Mouse (Mus musculus) limb, embryonic 11.5 days (tissue): ENCODE data around the gene Coq9. TPM values are rescaled to one million over a fixed set of nuclear protein-coding genes. Genes with fewer than 3 reads are reported as not detected.

Experiments
- ATAC-seq: fragments of 200-750 bp; cut with Nextera tagmentation; 2 replicates; pipeline ENCODE4 v1.8.0; 2017; ENCODE audit warnings: low read depth; ENCODE audit not compliant: insufficient number of reproducible peaks, low FRiP score, low TSS enrichment
- DNase-seq: peaks from one replicate; pipeline ENCODE4 v3.0.0-alpha.2; 2015; ENCODE audit warnings: low spot score
- H3K27ac ChIP-seq: fragments of 300-500 bp; sonication (generic); replicated peaks from 2 replicates; pipeline ENCODE4 v1.5.1; 2014; ENCODE audit warnings: low read depth, mild to moderate bottlenecking, low read length
- H3K27me3 ChIP-seq: fragments of 300-500 bp; sonication (generic); 2 replicates; pipeline ENCODE4 v1.6.1; 2014; ENCODE audit warnings: mild to moderate bottlenecking, low read length, mixed read lengths; ENCODE audit not compliant: control insufficient read depth, insufficient read depth
- H3K36me3 ChIP-seq: fragments of 300-500 bp; sonication (generic); 2 replicates; pipeline ENCODE4 v1.6.1; 2014; ENCODE audit warnings: mild to moderate bottlenecking, low read length, moderate library complexity, mixed read lengths; ENCODE audit not compliant: control insufficient read depth, insufficient read depth
- H3K4me1 ChIP-seq: fragments of 300-500 bp; sonication (generic); 2 replicates; pipeline ENCODE4 v1.6.1; 2014; ENCODE audit warnings: low read length, mixed read lengths; ENCODE audit not compliant: control insufficient read depth, insufficient read depth
- H3K4me2 ChIP-seq: fragments of 300-500 bp; sonication (generic); 2 replicates; pipeline ENCODE4 v1.6.1; 2014; ENCODE audit warnings: low read depth, mild to moderate bottlenecking, moderate library complexity; ENCODE audit not compliant: severe bottlenecking
- H3K4me3 ChIP-seq: fragments of 300-500 bp; sonication (generic); 2 replicates; pipeline ENCODE4 v1.5.1; 2014; ENCODE audit warnings: low read depth, low read length
- H3K9ac ChIP-seq: fragments of 300-500 bp; sonication (generic); 2 replicates; pipeline ENCODE4 v1.6.1; 2014; ENCODE audit warnings: mild to moderate bottlenecking, low read length
- H3K9me3 ChIP-seq: fragments of 300-500 bp; sonication (generic); 2 replicates; pipeline ENCODE4 v1.6.1; 2016; ENCODE audit warnings: low read length; ENCODE audit not compliant: control insufficient read depth
- WGBS: fragments of 180-500 bp; shearing (Covaris S2); extraction: QIAGEN DNeasy Blood & Tissue Kit; methylation state at CpG from one replicate; pipeline ENCODE4 v1.1.7; 2014; 5-methylcytosine and 5-hydroxymethylcytosine counted together
- polyA plus RNA-seq: library from polyadenylated mRNA; unstranded; fragments of >200 nt; fragmentation: Nextera tagmentation; extraction: Ambion mirVana; gene quantifications from 2 replicates; pipeline ENCODE4 v1.2.1, GENCODE M21; 2014

The Coq9 gene
- polyA plus RNA-seq, 1 experiment from 2014 or later: 64.0 TPM

GRCm38 (mm10) chr8:94866921-94867320 lies 28.8 kb downstream of the Coq9 start:
- H3K9me3 ChIP-seq: no peaks in the 10 kb centered on the region
- DNase-seq (no peak), ATAC-seq (no peak)
- H3K27me3 ChIP-seq: no peaks in the 10 kb centered on the region
- no peak overlapping the region for H3K27ac ChIP-seq
- 84% methylated on average over 9 of the region's 9 CpGs for WGBS
- H3K4me1 ChIP-seq: peaks cover 13% of the 10 kb centered on the region
- H3K4me3 ChIP-seq: no peak overlapping the region
- peaks cover 3% of the 10 kb centered on the region for H3K36me3 ChIP-seq
- H3K9ac ChIP-seq: no peak overlapping the region
- H3K4me2 ChIP-seq: no peak overlapping the region

- Histone ChIP-seq H3K4me1 (peaks cover 21% of the 10 kb centered on the region), H3K9ac (no peak overlapping the region), H3K36me3 (no peaks in the 10 kb centered on the region), H3K4me2 (no peak overlapping the region), H3K27me3 (no peaks in the 10 kb centered on the region), H3K4me3 (no peak overlapping the region), H3K27ac (no peak overlapping the region), H3K9me3 (no peaks in the 10 kb centered on the region)
- WGBS: 61% methylated on average over 7 of the region's 7 CpGs
- ATAC-seq (no peak), DNase-seq (no peak)
Measured at GRCm38 (mm10) chr8:94869146-94869545, 31.0 kb downstream of the Coq9 start.

GRCm38 (mm10) chr8:94870003-94870402 lies 31.9 kb downstream of the Coq9 start:
- H3K9ac ChIP-seq: peak overlapping the region; percentile 18; the same call in 1 of the 2 replicates
- no peak overlapping the region for H3K4me2 ChIP-seq
- no peak overlapping the region for H3K27ac ChIP-seq
- H3K9me3 ChIP-seq: no peaks in the 10 kb centered on the region
- H3K4me1 ChIP-seq: peaks cover 28% of the 10 kb centered on the region
- ATAC-seq (no peak), DNase-seq (no peak)
- 27% methylated on average over 4 of the region's 4 CpGs for WGBS
- no peaks in the 10 kb centered on the region for H3K36me3 ChIP-seq
- H3K4me3 ChIP-seq: no peak overlapping the region
- 0 out of 2 replicates have a peak, but pooled peaks cover 1% of the 10 kb centered on the region for H3K27me3 ChIP-seq

GRCm38 (mm10) chr8:94870474-94871107 lies 32.5 kb downstream of the Coq9 start:
- H3K4me1 ChIP-seq: peaks cover 33% of the 10 kb centered on the region
- ATAC-seq: peak; percentile 6; the same call in 1 of the 2 replicates

GRCm38 (mm10) chr8:94871108-94871894 lies 33.2 kb downstream of the Coq9 start:
- Histone ChIP-seq H3K27me3 (0 out of 2 replicates have a peak, but pooled peaks cover 2% of the 10 kb centered on the region), H3K27ac (no peak overlapping the region; the same call in 1 of the 2 replicates), H3K4me1 (peaks cover 33% of the 10 kb centered on the region), H3K9me3 (no peaks in the 10 kb centered on the region), H3K4me2 (peak overlapping the region; percentile 77), H3K4me3 (peak overlapping the region; percentile 39), H3K36me3 (no peaks in the 10 kb centered on the region), H3K9ac (peak overlapping the region; percentile 35; the same call in 1 of the 2 replicates)
- DNase-seq: peak; percentile 80
- peak; percentile 37; the same call in 1 of the 2 replicates for ATAC-seq
- 6% methylated on average over 7 of the region's 7 CpGs for WGBS

More at GRCm38 (mm10) chr8:94870474-94871107, 32.5 kb downstream of the Coq9 start:
- WGBS: 18% methylated on average over 22 of the region's 22 CpGs
- Histone ChIP-seq H3K4me3 (peak overlapping the region; percentile 39), H3K4me2 (peak overlapping the region; percentile 77), H3K27me3 (0 out of 2 replicates have a peak, but pooled peaks cover 2% of the 10 kb centered on the region), H3K9me3 (no peaks in the 10 kb centered on the region), H3K9ac (peak overlapping the region; percentile 35), H3K27ac (no peak overlapping the region), H3K36me3 (no peaks in the 10 kb centered on the region)
- no peak for DNase-seq

- Histone ChIP-seq H3K9ac (no peak overlapping the region), H3K4me2 (peak overlapping the region; percentile 24; the same call in 1 of the 2 replicates), H3K27me3 (0 out of 2 replicates have a peak, but pooled peaks cover 2% of the 10 kb centered on the region), H3K36me3 (no peaks in the 10 kb centered on the region), H3K9me3 (no peaks in the 10 kb centered on the region), H3K4me1 (peaks cover 36% of the 10 kb centered on the region), H3K27ac (no peak overlapping the region), H3K4me3 (no peak overlapping the region)
- ATAC-seq (no peak), DNase-seq (peak; percentile 37)
- WGBS: 18% methylated on average over 3 of the region's 3 CpGs
Measured at GRCm38 (mm10) chr8:94872156-94872555, 34.0 kb downstream of the Coq9 start.

- Histone ChIP-seq H3K27ac (no peak overlapping the region), H3K27me3 (0 out of 2 replicates have a peak, but pooled peaks cover 2% of the 10 kb centered on the region), H3K4me2 (no peak overlapping the region), H3K9ac (no peak overlapping the region; the same call in 1 of the 2 replicates), H3K4me3 (no peak overlapping the region), H3K9me3 (no peaks in the 10 kb centered on the region), H3K36me3 (no peaks in the 10 kb centered on the region), H3K4me1 (peaks cover 36% of the 10 kb centered on the region)
- WGBS: 46% methylated on average over 2 of the region's 2 CpGs
- DNase-seq: no peak
- ATAC-seq: no peak
Measured at GRCm38 (mm10) chr8:94872576-94872975, 34.5 kb downstream of the Coq9 start.

- peaks cover 36% of the 10 kb centered on the region for H3K4me1 ChIP-seq
Measured at GRCm38 (mm10) chr8:94874358-94874757, 36.2 kb downstream of the Coq9 start.

More at GRCm38 (mm10) chr8:94874358-94874757, 36.2 kb downstream of the Coq9 start:
- Histone ChIP-seq H3K27ac (no peak overlapping the region), H3K27me3 (0 out of 2 replicates have a peak, but pooled peaks cover 2% of the 10 kb centered on the region), H3K4me2 (peak overlapping the region; percentile 92; the same call in 1 of the 2 replicates), H3K9me3 (no peaks in the 10 kb centered on the region), H3K4me3 (no peak overlapping the region), H3K36me3 (no peaks in the 10 kb centered on the region), H3K9ac (no peak overlapping the region)
- no peak for ATAC-seq
- 12% methylated on average over 6 of the region's 6 CpGs for WGBS
- peak; percentile 79 for DNase-seq
